Comparison of ENCODE assay signal across 10 mouse cellular contexts in the genomic region with DNA sequence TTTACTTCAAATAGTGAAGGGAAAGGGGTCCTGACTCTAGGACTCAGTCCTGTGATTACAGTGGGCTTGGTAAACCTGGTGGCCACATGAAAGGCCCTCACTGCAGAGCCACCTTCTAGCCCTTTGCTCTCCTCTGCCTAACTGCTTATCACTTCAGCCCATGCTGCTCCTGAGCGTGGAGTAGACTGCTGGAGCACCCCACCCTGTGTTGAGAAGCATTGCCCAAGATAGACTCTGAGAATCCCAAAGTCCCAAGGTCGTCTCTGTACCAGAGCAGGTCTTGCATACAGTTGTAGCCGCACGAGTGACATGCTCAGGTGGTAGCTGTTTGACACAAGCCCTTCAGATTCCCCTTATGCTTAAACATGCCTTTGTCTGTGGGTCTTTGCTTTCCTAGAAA.
DNase-seq lines count a peak whose midpoint lies in the region; ATAC-seq and TF ChIP-seq lines count a peak whose summit lies in the region.
"Had no signal": no experiment of that assay in that cellular context is flagged by ENCODE, and none has a peak within 500 bp of the region (broad histone marks: within the 10 kb centered on the region; RNA-seq: fewer than 3 reads in every experiment).

No protein-coding gene starts in this region.

- intact Hi-C loops in heart, postnatal 14 days (cut with DNase I) = no loop called here
- intact Hi-C loops in left cerebral cortex, postnatal 36 days (cut with DNase I) = loop anchor here (10.0 kb wide), 1 partner anchor 301 kb away; the partner anchor contains the start of gene Slc1a4

- no peaks in the 10 kb centered on the region for H3K9me3 ChIP-seq in heart, postnatal 0 days (replicated peaks; ENCODE audit: control insufficient read depth, low read length)
- H3K9me3 ChIP-seq in MEL (replicated peaks; ENCODE audit: insufficient read depth, low read length) = no peaks in the 10 kb centered on the region
- no peaks in the 10 kb centered on the region for H3K9me3 ChIP-seq in liver, embryonic 13.5 days (replicated peaks)

- no peak for ATAC-seq in heart, postnatal 0 days (ENCODE audit: insufficient read depth, low read depth)
- peak; percentile 71 for ATAC-seq in erythroid progenitor cell, adult 5-6 weeks (replicated peaks; ENCODE audit: low FRiP score, poor library complexity, severe bottlenecking)
- peak; percentile 82 for ATAC-seq in liver, embryonic 13.5 days (ENCODE audit: low read depth)
- ATAC-seq in cerebellum, adult (ENCODE audit: insufficient number of reproducible peaks, low FRiP score, low TSS enrichment) = no peak

- H3K36me3 ChIP-seq in heart, postnatal 0 days (replicated peaks; ENCODE audit: control insufficient read depth, insufficient read depth, low read length) = no peaks in the 10 kb centered on the region
- peaks cover 0 to 25% of the 10 kb centered on the region in 2 experiments; a peak in 2 of 4 replicates for H3K36me3 ChIP-seq in MEL (ENCODE audit: control insufficient read depth in 1 of 2, insufficient read depth in 2 of 2, low read length in 2 of 2)
- no peaks in the 10 kb centered on the region for H3K36me3 ChIP-seq in liver, embryonic 13.5 days

- WGBS in heart, postnatal 0 days = 22% methylated on average over 4 of the region's 4 CpGs
- WGBS in liver, embryonic 13.5 days (ENCODE audit: insufficient replicate concordance) = 8% methylated on average over 4 of the region's 4 CpGs

- H3K27me3 ChIP-seq in heart, postnatal 0 days (ENCODE audit: control insufficient read depth, insufficient read depth, low read length) = no peaks in the 10 kb centered on the region
- no peaks in the 10 kb centered on the region for H3K27me3 ChIP-seq in MEL (ENCODE audit: control insufficient read depth in 1 of 2, insufficient read depth in 2 of 2, low read length in 2 of 2)
- H3K27me3 ChIP-seq in liver, embryonic 13.5 days = no peaks in the 10 kb centered on the region

- peaks cover 50% of the 10 kb centered on the region for H3K79me2 ChIP-seq in MEL (ENCODE audit: control insufficient read depth, insufficient read depth, low read length, poor library complexity)

- no peak for TF ChIP-seq POLR2A in MEL (IDR thresholded peaks at IDR 0.05; ENCODE audit: control insufficient read depth in 1 of 2, insufficient read depth in 1 of 2, low read depth in 1 of 2, low read length in 2 of 2, poor library complexity in 1 of 2)

- peaks cover 56% of the 10 kb centered on the region for H3K4me1 ChIP-seq in heart, postnatal 0 days (ENCODE audit: control insufficient read depth, insufficient read depth)
- peaks cover 11 to 19% of the 10 kb centered on the region in 2 experiments for H3K4me1 ChIP-seq in MEL (ENCODE audit: control insufficient read depth in 1 of 2, insufficient read depth in 2 of 2, low read length in 2 of 2)
- H3K4me1 ChIP-seq in liver, embryonic 13.5 days (replicated peaks) = peaks cover 80% of the 10 kb centered on the region

- DNase-seq in heart, postnatal 0 days (ENCODE audit: low spot score) = no peak
- no peak for DNase-seq in heart, postnatal 14 days
- peak; percentile 85 for DNase-seq in MEL (ENCODE audit: low read depth, low spot score)
- DNase-seq in liver, embryonic 13.5 days = peak; percentile 77
- no peak for DNase-seq in ovary, postnatal 14 days (ENCODE audit: low spot score)
- DNase-seq in left cerebral cortex, postnatal 36 days (ENCODE audit: low spot score in 2 of 2) = no peak
- DNase-seq: cerebellum, adult 2 months; gastrocnemius, postnatal 10 days had no signal

- TF ChIP-seq CTCF in heart, postnatal 0 days (IDR thresholded peaks at IDR 0.05; ENCODE audit: low read depth) = no peak
- no peak for TF ChIP-seq CTCF in MEL (IDR thresholded peaks at IDR 0.05 in 2 of 3, conservative IDR thresholded peaks at IDR 0.05 in 1 of 3; ENCODE audit: control insufficient read depth in 1 of 3, insufficient read depth in 1 of 3, low read depth in 2 of 3, low read length in 3 of 3, poor library complexity in 1 of 3, severe bottlenecking in 1 of 3)

- H3K4me2 ChIP-seq in heart, postnatal 0 days (ENCODE audit: low read depth, low read length) = peak overlapping the region; percentile 44; the same call in 1 of the 2 replicates
- H3K4me2 ChIP-seq in liver, embryonic 13.5 days = peak overlapping the region; percentile 84

- TF ChIP-seq EP300 in heart, postnatal 0 days (IDR thresholded peaks at IDR 0.05; ENCODE audit: low read depth) = no peak
- TF ChIP-seq EP300 in MEL (IDR thresholded peaks at IDR 0.05; ENCODE audit: low read depth in 1 of 2, low read length in 2 of 2) = peak; percentile 51 to 53

- H3K9ac ChIP-seq in heart, postnatal 0 days (replicated peaks; ENCODE audit: low read depth, low read length) = no peak overlapping the region; the same call in 1 of the 2 replicates
- peak overlapping the region; percentile 47 for H3K9ac ChIP-seq in MEL (ENCODE audit: control insufficient read depth, low read depth, low read length, poor library complexity, severe bottlenecking)
- peak overlapping the region; percentile 99 for H3K9ac ChIP-seq in liver, embryonic 13.5 days

- peak; percentile 0; the same call in 1 of the 2 replicates for TF ChIP-seq RAD21 in MEL (IDR thresholded peaks at IDR 0.05; ENCODE audit: low read depth, low read length)

- H3K27ac ChIP-seq in heart, postnatal 0 days (ENCODE audit: low read depth) = peak overlapping the region; percentile 67
- peak overlapping the region; percentile 8 for H3K27ac ChIP-seq in MEL (ENCODE audit: control insufficient read depth, low read depth, low read length)
- H3K27ac ChIP-seq in liver, embryonic 13.5 days = peak overlapping the region; percentile 100

- no peak overlapping the region for H3K4me3 ChIP-seq in heart, postnatal 0 days (ENCODE audit: low read depth, low read length)
- H3K4me3 ChIP-seq in MEL (ENCODE audit: control insufficient read depth in 1 of 2, insufficient read depth in 1 of 2, low read depth in 2 of 2, low read length in 2 of 2) = peak overlapping the region; percentile 31 to 45
- peak overlapping the region; percentile 98 for H3K4me3 ChIP-seq in liver, embryonic 13.5 days (replicated peaks)

TF ChIP-seq in MEL, 35 proteins besides CTCF, POLR2A, EP300 and RAD21:
- TF ChIP-seq USF1 (IDR thresholded peaks at IDR 0.05; ENCODE audit: low read depth, low read length) (no peak), MAZ (IDR thresholded peaks at IDR 0.05; ENCODE audit: low read depth, low read length) (0 out of 2 replicates have a peak, but pooled peaks have one; percentile 40), MEF2A (IDR thresholded peaks at IDR 0.05; ENCODE audit: extremely low read depth, insufficient replicate concordance, low read depth, low read length, poor library complexity, severe bottlenecking) (no peak), ZMIZ1 (IDR thresholded peaks at IDR 0.05; ENCODE audit: low read depth, low read length) (no peak), UBTF (IDR thresholded peaks at IDR 0.05; ENCODE audit: borderline replicate concordance, insufficient read depth, low read depth, low read length) (no peak), ZKSCAN1 (IDR thresholded peaks at IDR 0.05; ENCODE audit: low read depth, low read length) (no peak), CHD1 (IDR thresholded peaks at IDR 0.05; ENCODE audit: low read depth, low read length) (no peak), RCOR1 (IDR thresholded peaks at IDR 0.05; ENCODE audit: low read depth, low read length) (no peak), USF2 (IDR thresholded peaks at IDR 0.05; ENCODE audit: borderline replicate concordance in 1 of 2, insufficient read depth in 1 of 2, low read depth in 1 of 2, low read length in 2 of 2) (no peak), SMC3 (IDR thresholded peaks at IDR 0.05; ENCODE audit: low read depth, low read length) (peak; percentile 25; the same call in 1 of the 2 replicates), POLR2AphosphoS5 (IDR thresholded peaks at IDR 0.05; ENCODE audit: borderline replicate concordance, low read depth, low read length) (no peak), MAX (IDR thresholded peaks at IDR 0.05; ENCODE audit: low read length) (peak; percentile 35), POLR2AphosphoS2 (IDR thresholded peaks at IDR 0.05; ENCODE audit: low read length) (no peak), MYC (IDR thresholded peaks at IDR 0.05; ENCODE audit: low read depth, low read length) (peak; percentile 70; the same call in 1 of the 2 replicates), GATA1 (IDR thresholded peaks at IDR 0.05; ENCODE audit: low read depth, low read length) (peak; percentile 77), HCFC1 (IDR thresholded peaks at IDR 0.05; ENCODE audit: low read depth, low read length) (no peak), TCF12 (IDR thresholded peaks at IDR 0.05; ENCODE audit: low read depth, low read length) (peak; percentile 69), JUND (IDR thresholded peaks at IDR 0.05; ENCODE audit: low read depth, low read length) (no peak), ELF1 (IDR thresholded peaks at IDR 0.05; ENCODE audit: low read depth, low read length) (no peak), NRF1 (IDR thresholded peaks at IDR 0.05; ENCODE audit: insufficient read depth, low read depth, low read length, poor library complexity, severe bottlenecking) (no peak), BHLHE40 (IDR thresholded peaks at IDR 0.05; ENCODE audit: borderline replicate concordance, low read depth, low read length) (0 out of 2 replicates have a peak, but pooled peaks have one; percentile 22), TAL1 (IDR thresholded peaks at IDR 0.05; ENCODE audit: low read length) (peak; percentile 73), ZNF384 (IDR thresholded peaks at IDR 0.05; ENCODE audit: low read depth, low read length) (no peak), MAFK (IDR thresholded peaks at IDR 0.05; ENCODE audit: borderline replicate concordance, low read depth, low read length) (no peak), NELFE (IDR thresholded peaks at IDR 0.05; ENCODE audit: low read depth, low read length) (no peak), SIN3A (IDR thresholded peaks at IDR 0.05; ENCODE audit: low read length) (peak; percentile 65), MXI1 (IDR thresholded peaks at IDR 0.05; ENCODE audit: low read depth, low read length) (peak; percentile 67), GABPA (IDR thresholded peaks at IDR 0.05; ENCODE audit: low read depth, low read length) (no peak), KAT2A (conservative IDR thresholded peaks at IDR 0.05; ENCODE audit: low read depth, low read length) (no peak), CHD2 (IDR thresholded peaks at IDR 0.05; ENCODE audit: low read length) (no peak), TBP (IDR thresholded peaks at IDR 0.05; ENCODE audit: low read depth, low read length) (no peak), ETS1 (IDR thresholded peaks at IDR 0.05; ENCODE audit: low read depth, low read length) (no peak), MYB (IDR thresholded peaks at IDR 0.05; ENCODE audit: low read depth, low read length) (no peak), E2F4 (IDR thresholded peaks at IDR 0.05; ENCODE audit: borderline replicate concordance, low read depth, low read length) (no peak), ZC3H11A (IDR thresholded peaks at IDR 0.05; ENCODE audit: low read depth, low read length) (no peak)

Comparison
In these comparisons a context has a peak if more than half of its experiments do, and no peak if none do; other contexts are left out.
1. ATAC-seq: peak in erythroid progenitor cell, adult 5-6 weeks (single experiment) and liver, embryonic 13.5 days (single experiment); none in heart, postnatal 0 days (single experiment) and cerebellum, adult (single experiment).
2. DNase-seq: peak in MEL (single experiment) and liver, embryonic 13.5 days (single experiment); none in heart, postnatal 0 days (single experiment), heart, postnatal 14 days (0 of 2), ovary, postnatal 14 days (single experiment) and left cerebral cortex, postnatal 36 days (0 of 2).
3. H3K27ac ChIP-seq: peak in every context shown above with its lines; median percentile 100 in liver, embryonic 13.5 days; 67 in heart, postnatal 0 days; 8 in MEL.